Mouse (Mus musculus): ENCODE measurements around the gene Gm9964. TPM values are rescaled to one million over a fixed set of nuclear protein-coding genes. Genes with fewer than 3 reads are reported as not detected.

The Gm9964 gene
- total RNA-seq (2023): 1 to 10 TPM; 1.7 TPM

GRCm38 (mm10) chr11:79296856-79297491 is at the start of gene Gm9964:
Gm9964 (minus strand) TSS chr11:79296906.

DNA sequence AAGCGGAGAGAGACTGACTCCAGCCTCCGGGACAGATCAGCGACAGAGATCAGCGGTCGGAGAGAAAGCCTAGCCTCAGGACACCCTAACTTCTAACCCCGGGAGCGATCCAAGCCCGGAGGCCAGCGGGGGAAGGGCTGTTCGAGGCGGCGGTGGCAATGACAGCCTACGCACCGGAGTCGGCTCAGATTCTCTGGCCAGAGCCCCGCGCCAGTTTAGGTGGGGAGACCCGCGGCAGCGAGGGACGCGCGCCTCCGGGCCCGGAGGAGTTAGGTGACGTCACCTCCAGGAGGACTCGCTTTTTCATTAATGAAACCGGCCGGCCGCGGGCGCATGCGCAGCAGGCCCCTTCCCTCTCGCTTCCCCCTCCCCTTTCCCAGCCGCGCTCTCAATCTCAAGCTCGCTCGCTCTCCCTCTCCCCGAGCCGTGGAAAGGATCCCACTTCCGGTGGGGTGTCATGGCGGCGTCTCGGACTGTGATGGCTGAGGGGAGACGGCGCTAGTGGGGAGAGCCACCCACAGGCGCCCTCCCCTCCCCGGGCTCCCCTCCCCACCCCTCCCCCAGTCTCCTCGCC is 42.6 kb upstream of the Gm9964 start, which contains the start of gene Nf1:
Nf1 (plus strand) TSS at position 460 of the 574 bp plus-strand sequence.

DNA sequence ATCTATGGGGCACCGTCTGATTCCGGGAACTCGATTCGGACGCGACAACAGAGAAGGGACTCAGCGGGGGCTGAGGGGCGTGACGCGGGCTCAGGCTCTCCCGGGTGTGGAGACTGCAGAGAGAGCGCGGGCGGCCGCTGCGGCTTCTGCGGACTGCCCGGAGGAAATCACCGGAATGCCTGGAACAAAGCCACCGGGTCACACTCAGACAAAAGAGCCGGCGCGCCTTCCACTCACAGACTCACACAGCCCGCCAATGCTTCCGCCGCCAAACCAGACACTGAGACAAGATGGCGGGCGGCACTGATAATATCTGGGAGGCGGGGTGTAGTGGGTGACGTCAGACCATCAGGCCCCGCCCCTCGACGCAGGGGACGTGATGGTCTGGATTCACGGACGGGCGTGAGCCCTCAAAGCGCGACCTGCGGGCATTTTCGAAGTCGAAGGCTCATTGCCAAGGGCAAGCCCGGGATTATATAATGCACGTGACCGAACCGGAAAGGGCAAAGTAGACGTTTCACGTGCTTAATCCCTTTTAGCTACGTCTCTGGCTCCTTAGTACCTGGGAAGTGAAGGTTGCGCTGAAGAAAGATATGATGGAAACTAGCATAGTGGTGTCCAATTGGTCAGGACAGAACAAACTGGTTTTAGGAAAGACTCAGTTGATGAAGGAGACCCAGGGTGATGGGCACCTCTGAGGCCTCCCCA is 42.2 kb downstream of the Gm9964 start, which contains the start of gene Wsb1:
Wsb1 (minus strand) TSS at position 281 of the 708 bp plus-strand sequence.

Other genes starting within 250 kb of the Gm9964 start
- gene Ksr1, start 150.5 kb downstream of the Gm9964 start, total RNA-seq (2023): 10 to 100 TPM; 28.6 to 28.9 TPM
- 100 to 1,000 TPM; 196 to 212 TPM for gene Wsb1, start 42.2 kb downstream of the Gm9964 start, total RNA-seq (2023)
- gene Nf1, start 42.8 kb upstream of the Gm9964 start, total RNA-seq (2023): 10 to 100 TPM; 28.5 to 29.1 TPM
- 1 to 10 TPM in 1 of 2 experiments, under 1 TPM in 1; 0.56 to 1.3 TPM for gene Omg, start 207.2 kb upstream of the Gm9964 start, total RNA-seq (2023)
- gene Evi2b, start 226.9 kb upstream of the Gm9964 start, total RNA-seq (2023): 100 to 1,000 TPM; 459 to 463 TPM
- 10 to 100 TPM; 22.7 to 25.1 TPM for gene Evi2, start 233.7 kb upstream of the Gm9964 start, total RNA-seq (2023)
- gene Evi2a, start 233.7 kb upstream of the Gm9964 start, total RNA-seq (2023): 100 to 1,000 TPM; 114 to 144 TPM